Mouse (Mus musculus): ENCODE data around the gene Pnldc1. TPM values are rescaled to one million over a fixed set of nuclear protein-coding genes. Genes with fewer than 3 reads are reported as not detected.
"Not testable (repeated sequence)": the region's sequence is repeated elsewhere in the genome, so short reads cannot be mapped to it uniquely, and the experiment has no call there.

Gene Pnldc1
- 1 to 10 TPM in 1 of 3 experiments, under 1 TPM in 1, not detected in 1; 0.66 to 1.5 TPM for polyA plus RNA-seq (2017; shearing (Covaris generic))

- no peak for ATAC-seq
Observed at GRCm38 (mm10) chr17:12909361-12910280, at the start of gene Pnldc1. Gene Pnldc1 (minus strand): TSS chr17:12910230.

- ATAC-seq: not testable (repeated sequence)
Observed at GRCm38 (mm10) chr17:12959377-12959776, 49.3 kb upstream of the Pnldc1 start.

DNA sequence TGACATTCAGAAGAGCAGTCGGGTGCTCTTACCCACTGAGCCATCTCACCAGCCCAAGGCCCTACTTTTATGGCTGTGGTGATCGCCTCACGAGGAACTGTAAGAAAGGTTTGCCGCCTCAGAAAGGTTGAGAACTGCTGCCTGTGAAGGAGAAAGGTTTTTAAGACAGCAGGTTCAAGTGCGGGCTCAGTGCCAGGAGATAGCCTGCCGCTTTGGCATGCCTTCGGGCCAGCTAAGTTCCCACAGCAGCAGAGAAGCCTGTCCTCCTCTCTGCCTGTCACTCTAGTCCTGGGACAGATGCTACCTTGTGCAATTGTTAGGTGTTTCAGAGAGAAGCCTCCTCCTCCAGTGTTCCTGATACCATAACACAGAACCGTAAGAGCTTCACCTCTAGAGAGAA is 46.6 kb upstream of the Pnldc1 start:
- ATAC-seq: no peak

- ATAC-seq: no peak
Observed at GRCm38 (mm10) chr17:12949669-12950068, 39.6 kb upstream of the Pnldc1 start.

GRCm38 (mm10) chr17:12942459-12943162 is 32.6 kb upstream of the Pnldc1 start:
- peak; percentile 73 for ATAC-seq

DNA sequence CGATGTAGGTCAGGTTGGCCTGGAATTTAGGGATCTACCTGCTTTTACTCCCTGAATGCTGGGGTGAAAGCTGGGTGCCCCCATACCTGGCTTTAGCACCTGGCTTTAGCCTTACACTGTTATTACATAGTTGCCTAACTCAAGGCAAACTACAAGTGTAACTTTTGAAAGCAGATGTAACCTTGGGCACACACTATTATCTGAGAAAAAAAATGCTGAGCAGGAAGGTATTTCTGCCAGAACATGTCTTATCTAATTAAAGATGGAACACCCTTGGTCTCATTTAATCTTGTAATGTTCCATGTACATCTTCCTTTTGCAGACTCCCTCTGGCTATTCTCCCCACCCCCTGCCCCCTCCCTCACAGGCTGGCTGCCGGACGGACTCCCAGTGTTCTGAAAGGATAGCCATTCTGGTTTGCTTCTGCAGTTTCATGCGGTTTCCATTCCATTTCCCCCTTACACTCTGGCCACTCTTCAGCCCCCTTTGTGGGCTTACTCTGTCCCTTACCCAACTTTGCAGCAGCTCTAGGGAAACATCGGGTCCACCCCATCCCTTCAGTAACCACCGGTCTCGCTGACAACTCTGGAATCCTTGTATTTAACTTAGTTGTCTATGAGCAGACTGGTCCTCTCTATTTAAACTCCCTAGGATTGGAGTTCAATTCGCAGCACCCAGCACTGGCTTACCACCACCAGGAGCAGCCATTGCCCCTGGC is 31.7 kb upstream of the Pnldc1 start:
- ATAC-seq: no peak

DNA sequence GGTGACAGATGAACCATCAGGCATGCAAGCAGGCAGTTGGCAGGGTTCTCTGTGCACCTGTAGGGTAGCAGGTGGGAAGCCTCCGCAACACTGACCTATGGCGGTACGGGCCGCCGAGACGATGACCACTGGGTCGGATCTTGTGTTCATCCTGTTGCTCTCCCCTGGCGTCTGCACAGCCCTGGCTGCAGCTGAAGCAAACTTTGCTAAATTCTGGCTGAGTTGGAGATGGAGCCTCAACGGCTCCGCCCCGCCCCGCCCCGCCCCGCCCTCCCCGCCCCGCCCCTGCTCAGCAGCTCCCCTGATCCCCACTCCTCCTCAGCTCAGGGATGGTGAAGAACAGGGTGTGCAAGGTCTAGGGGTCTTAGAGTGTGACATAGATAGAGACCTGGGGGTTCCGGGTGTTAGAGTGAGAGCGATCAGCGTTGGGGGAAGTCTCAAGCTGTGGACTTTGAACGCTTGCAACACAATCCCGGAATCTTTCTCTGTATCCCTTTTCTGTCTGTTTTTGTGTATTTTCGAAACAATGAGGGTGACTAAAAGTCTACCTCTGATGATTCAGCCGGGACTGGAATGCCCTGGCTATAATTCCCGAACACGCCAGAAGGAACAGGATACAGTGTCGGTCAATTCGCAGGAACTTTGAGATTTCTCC is 30.2 kb upstream of the Pnldc1 start, which contains the start of gene Acat3:
TSS of gene Acat3 (minus strand) at position 450 of the 655 bp plus-strand sequence.
- peak; percentile 20 for ATAC-seq

DNA sequence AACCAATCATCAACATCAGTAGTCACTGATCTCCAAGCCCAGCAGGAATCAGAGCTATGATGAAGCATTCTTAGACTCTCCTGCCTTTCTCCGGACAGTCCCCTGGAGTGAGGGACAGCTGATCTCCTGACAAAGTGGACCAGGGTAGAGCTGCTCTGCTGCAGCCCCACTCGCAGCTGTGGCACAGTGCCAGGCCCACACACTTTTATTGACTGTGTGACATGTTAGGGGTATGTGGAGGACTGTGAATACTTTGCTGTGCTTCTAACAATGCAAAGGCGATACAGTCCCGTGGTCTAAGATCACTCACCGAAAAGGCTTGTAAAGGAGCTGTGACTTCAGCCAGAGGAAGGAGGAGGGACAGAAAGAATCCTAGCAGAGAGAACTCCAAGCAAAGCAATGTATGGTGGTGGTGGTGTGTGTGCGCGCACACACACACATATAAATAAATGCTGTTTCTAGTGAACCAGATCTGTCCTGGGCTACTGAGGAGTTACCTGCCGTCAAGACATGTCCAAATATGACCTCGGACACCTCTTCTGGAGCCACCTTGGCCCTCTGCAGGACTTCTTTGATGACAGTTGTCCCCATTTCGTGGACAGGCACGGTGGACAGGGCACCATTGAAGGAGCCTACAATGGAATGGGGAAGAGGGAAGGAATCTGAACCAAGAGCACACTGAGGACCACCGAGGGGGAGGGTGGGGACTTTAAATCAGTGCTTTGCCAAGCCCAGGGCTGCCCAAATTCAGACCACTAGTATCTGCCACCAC is 29.5 kb upstream of the Pnldc1 start:
- ATAC-seq: not testable (repeated sequence)

DNA sequence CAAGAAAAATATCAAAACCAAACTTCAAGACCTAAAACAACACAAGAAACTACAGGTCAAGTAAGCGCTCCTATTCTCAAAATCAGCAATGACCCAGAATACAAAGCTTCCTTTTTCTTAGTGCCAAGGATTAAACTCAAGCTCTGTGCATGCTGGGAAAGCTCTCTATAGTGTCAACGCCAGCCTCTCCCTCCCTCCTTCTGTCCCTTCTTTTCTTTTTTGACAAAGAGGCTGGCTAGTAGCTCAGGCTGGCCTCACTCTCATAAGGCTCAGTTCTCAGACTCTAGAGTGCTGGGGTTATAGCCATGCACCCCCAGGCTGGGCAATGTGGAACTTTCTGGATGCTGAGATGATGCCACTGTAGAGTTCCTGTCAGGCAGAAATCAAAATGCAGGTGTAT is 28.0 kb upstream of the Pnldc1 start:
- no peak for ATAC-seq

GRCm38 (mm10) chr17:12937412-12937970 is 27.5 kb upstream of the Pnldc1 start:
- ATAC-seq: no peak

DNA sequence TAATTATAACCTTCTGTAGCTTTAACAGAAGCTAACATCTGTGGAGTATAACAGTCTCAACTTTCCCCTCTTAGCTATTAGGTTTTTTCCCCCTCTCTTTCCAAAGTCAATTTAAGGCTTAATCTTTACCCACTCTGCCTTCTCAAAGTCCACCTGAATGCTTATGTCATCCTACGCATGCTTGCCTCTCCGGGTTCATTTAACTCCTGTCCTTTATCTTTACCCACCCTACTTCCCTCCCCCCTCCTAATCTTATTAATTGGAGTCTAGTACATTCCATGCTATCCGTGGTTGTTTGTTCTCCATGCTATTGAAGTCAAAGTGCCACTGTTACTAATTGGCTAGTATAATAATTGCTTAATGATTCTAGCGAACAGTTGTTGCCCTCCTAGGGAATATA is 25.7 kb upstream of the Pnldc1 start:
- ATAC-seq: no peak

DNA sequence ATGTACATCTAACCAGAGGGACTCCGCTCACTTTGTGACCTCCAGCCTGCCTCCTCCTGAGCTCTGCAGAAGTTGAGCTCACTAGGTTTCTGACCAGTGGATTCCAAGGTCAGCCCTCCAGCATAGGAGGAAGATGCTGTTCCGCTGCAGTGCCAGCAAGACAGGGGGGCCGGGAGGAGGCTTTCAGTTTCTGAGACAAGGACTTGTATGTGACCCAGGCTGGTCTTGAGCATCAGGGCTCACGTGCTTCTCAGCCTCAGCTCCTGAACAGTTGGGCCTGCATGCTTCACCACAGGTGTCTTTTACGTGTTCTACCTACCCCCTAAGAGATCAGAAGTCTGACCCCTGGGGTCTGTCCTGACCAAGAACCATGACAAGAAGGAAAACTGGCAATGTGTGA is 21.5 kb upstream of the Pnldc1 start:
- not testable (repeated sequence) for ATAC-seq

DNA sequence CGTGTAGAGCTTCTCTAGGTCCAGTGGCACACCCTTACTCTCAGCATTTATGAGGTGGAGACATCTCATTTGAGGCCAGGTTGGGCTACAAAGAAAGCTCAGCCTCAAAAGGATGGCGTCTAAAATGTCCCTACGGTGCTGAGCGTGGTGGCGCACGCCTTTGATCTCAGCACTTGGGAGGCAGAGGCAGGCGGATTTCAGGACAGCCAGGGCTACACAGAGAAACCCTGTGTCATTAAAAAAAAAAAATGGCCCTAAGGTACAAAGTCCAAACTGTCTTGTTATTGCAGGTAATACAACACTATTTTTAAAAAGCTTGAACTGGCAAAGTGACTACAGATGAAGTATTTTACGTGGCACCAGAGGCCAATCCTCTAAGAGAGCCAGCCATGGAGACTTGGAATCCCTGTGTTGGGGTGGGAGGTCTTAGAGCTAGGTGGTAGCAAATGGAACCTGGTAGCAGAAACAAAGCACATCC is 15.7 kb upstream of the Pnldc1 start:
- ATAC-seq: no peak

GRCm38 (mm10) chr17:12925001-12925400 is 15.0 kb upstream of the Pnldc1 start:
- ATAC-seq: no peak

DNA sequence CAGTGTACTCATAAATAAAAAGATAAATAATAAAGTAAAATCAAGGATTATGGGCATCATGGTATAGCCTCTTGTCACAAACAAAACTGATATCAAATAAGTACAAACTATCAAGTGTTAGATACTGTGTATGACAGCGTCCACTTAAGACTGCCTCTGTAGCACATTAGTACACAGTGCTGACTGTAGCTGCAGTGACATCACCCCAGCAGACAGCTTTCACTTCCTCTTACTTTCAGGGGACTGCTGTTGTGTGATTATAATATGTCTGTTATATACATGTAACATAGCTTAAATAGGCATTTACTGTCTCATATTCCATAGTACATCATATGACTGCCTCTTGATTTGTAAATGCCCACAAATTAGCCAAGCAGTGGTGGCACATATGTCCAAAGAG is 11.0 kb upstream of the Pnldc1 start:
- ATAC-seq: no peak

DNA sequence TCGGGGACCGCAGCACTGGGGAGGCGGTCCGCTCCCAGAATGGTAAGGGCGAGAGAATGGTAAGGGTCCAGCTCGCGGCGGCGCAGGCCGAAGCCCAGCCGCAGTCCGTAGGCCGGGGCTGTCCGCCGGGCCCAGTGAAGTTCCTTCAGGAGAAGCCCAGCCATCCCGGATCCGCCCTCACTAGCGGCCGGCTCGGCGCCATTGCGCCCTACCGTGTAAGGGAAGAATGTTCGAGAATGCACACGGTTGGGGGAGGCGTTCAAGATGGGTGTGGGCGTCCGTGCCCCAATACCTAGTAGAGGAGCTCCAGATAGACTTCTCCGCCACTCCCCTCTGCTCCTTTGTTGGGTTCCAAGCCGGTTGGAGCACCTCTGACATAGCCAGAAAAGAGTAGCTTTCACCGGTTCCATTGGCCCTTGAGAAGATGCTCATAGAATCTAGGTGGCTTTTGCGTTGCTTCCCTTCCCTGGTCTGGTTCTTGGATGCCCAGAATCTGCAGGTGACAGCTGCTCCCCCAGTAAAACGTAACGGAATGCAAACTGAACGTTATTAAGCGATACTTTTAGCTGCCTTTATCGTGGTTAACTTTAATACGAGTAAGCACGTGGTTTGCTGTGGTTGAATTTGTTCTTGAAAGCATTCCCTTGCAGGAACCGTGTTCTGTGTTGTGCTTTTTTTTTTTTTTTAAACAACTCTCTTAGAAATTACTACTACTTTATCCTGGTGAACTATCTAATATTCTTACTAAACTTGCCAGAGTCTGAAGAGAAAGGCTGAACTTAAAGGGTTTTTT is 6.8 kb upstream of the Pnldc1 start:
- peak; percentile 37 for ATAC-seq

DNA sequence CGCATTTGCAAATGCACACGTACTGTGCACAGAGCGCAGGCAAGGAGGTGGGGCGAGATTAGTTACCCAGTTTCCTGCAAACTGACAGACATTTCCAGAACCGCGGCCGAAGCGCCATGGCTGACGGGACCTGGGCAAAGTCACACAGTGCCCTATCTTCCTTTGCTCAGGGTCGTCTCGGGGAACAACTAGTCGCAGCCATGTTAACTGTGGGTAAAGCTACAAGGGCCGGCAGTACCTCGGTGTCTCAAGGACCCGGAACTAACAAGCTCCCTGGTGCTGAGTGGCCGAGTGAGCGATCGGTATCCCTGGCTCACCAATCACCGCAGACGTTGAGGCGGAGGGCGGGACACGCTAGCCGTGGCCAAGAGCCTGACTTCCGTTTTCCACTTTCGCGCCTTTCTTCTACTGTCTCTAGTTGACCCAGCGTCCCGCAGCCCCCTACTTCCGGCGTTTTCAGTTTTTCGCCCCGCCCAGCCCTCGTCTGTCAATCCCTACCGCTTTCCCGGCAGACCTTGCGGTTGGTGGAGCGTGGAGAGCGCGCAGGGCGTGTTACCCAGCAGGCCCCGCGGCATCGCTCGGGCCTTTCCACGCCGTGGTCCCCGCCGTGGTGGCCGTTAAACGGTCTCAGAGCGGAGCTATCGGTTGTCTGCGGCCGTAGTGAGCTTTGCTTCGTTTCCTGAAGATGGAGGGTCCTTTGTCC is 6.0 kb upstream of the Pnldc1 start, which contains the start of gene Mrpl18:
TSS of gene Mrpl18 (minus strand) at position 465 of the 703 bp plus-strand sequence.
- peak; percentile 94 for ATAC-seq

DNA sequence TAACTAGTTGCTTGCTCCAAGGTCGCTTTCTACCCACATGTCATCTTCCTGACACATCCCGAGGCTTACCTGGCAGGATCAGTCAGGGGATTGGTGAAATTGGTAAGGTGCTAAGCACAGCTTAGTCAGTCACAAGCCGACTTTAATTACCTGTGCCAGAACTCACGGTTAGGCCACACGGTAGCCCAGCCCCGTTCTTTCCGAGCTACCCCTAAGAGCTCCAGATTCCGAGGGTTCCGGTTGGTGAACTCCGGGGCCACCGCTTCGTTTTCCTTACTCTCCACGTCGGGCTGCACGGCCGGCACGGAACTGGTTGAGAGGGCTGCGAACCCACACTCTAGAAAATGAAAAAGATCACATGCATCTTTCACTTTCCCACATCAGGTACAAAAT is 5.5 kb upstream of the Pnldc1 start, which contains the start of gene Tcp1:
TSS of gene Tcp1 (plus strand) at position 214 of the 393 bp plus-strand sequence.
- peak; percentile 0 for ATAC-seq

GRCm38 (mm10) chr17:12910391-12910790 is 361 bp upstream of the Pnldc1 start:
- no peak for ATAC-seq
